Mouse (Mus musculus): ENCODE data around the gene Olfr1158.

- no peak for TF ChIP-seq TCF12 (IDR thresholded peaks at IDR 0.05; ENCODE audit: low read depth, low read length)
- TF ChIP-seq RCOR1 (IDR thresholded peaks at IDR 0.05; ENCODE audit: low read depth, low read length) = no peak
- TF ChIP-seq SMC3 (IDR thresholded peaks at IDR 0.05; ENCODE audit: low read depth, low read length) = no peak
- no peak for TF ChIP-seq POLR2A (IDR thresholded peaks at IDR 0.05; ENCODE audit: control insufficient read depth in 1 of 2, insufficient read depth in 1 of 2, low read depth in 1 of 2, low read length in 2 of 2, poor library complexity in 1 of 2)
- no peak for TF ChIP-seq ZMIZ1 (IDR thresholded peaks at IDR 0.05; ENCODE audit: low read depth, low read length)
- no peak for TF ChIP-seq CHD2 (IDR thresholded peaks at IDR 0.05; ENCODE audit: low read length)
- TF ChIP-seq CTCF (IDR thresholded peaks at IDR 0.05 in 2 of 3, conservative IDR thresholded peaks at IDR 0.05 in 1 of 3; ENCODE audit: control insufficient read depth in 1 of 3, insufficient read depth in 1 of 3, low read depth in 2 of 3, low read length in 3 of 3, poor library complexity in 1 of 3, severe bottlenecking in 1 of 3) = no peak
These were observed 47.7 kb downstream of the Olfr1158 start, which contains the start of gene Olfr73 for GRCm38 (mm10) chr2:88037599-88037998.
